Mouse (Mus musculus) liver, embryonic 11.5 days (tissue): ENCODE results near the gene Olfr548-ps1. TPM values are rescaled to one million over a fixed set of nuclear protein-coding genes. Genes with fewer than 3 reads are reported as not detected.
A peak's percentile ranks its signal among the peaks of the same experiment; 100 is the strongest.
"Not testable (repeated sequence)": the region's sequence is repeated elsewhere in the genome, so short reads cannot be mapped to it uniquely, and the experiment has no call there.

Source experiments
- ATAC-seq: fragments of 200-750 bp; cut with Nextera tagmentation; replicated peaks from 2 replicates; pipeline ENCODE4 v1.8.0; 2017; ENCODE audit warnings: moderate number of reproducible peaks, mild to moderate bottlenecking, moderate TSS enrichment, moderate library complexity; ENCODE audit not compliant: low FRiP score
- DNase-seq: peaks from one replicate; pipeline ENCODE4 v3.0.0-alpha.2; 2017; ENCODE audit warnings: low spot score
- H3K27ac ChIP-seq: fragments of 300-500 bp; sonication (generic); 2 replicates; pipeline ENCODE4 v1.5.1; 2014; ENCODE audit warnings: mild to moderate bottlenecking, low read depth, low read length, control low read depth
- H3K27me3 ChIP-seq: fragments of 300-500 bp; sonication (generic); replicated peaks from 2 replicates; pipeline ENCODE4 v1.6.1; 2014; ENCODE audit warnings: low read length, mixed read lengths; ENCODE audit not compliant: control insufficient read depth, insufficient read depth
- H3K36me3 ChIP-seq: fragments of 300-500 bp; sonication (generic); 2 replicates; pipeline ENCODE4 v1.6.1; 2014; ENCODE audit warnings: mild to moderate bottlenecking, low read length, moderate library complexity, mixed read lengths; ENCODE audit not compliant: control insufficient read depth, insufficient read depth
- H3K4me1 ChIP-seq: fragments of 300-500 bp; sonication (generic); replicated peaks from 2 replicates; pipeline ENCODE4 v1.6.1; 2014; ENCODE audit warnings: low read length, mixed read lengths; ENCODE audit not compliant: control insufficient read depth, insufficient read depth
- H3K4me2 ChIP-seq: fragments of 300-500 bp; sonication (generic); 2 replicates; pipeline ENCODE4 v1.6.1; 2014; ENCODE audit warnings: mild to moderate bottlenecking, control low read depth, moderate library complexity
- H3K4me3 ChIP-seq: fragments of 300-500 bp; sonication (generic); 2 replicates; pipeline ENCODE4 v1.5.1; 2014; ENCODE audit warnings: low read depth, low read length, control low read depth
- H3K9ac ChIP-seq: fragments of 300-500 bp; sonication (generic); 2 replicates; pipeline ENCODE4 v1.6.1; 2014; ENCODE audit warnings: low read depth, low read length, control low read depth
- H3K9me3 ChIP-seq: fragments of 300-500 bp; sonication (generic); 2 replicates; pipeline ENCODE4 v1.6.1; 2016; ENCODE audit warnings: low read length, inconsistent platforms, mixed read lengths; ENCODE audit not compliant: control insufficient read depth
- WGBS: fragments of 180-500 bp; shearing (Covaris S2); extraction: QIAGEN DNeasy Blood & Tissue Kit; methylation state at CpG from one replicate; pipeline ENCODE4 v1.1.7; 2014; 5-methylcytosine and 5-hydroxymethylcytosine counted together
- polyA plus RNA-seq: library from polyadenylated mRNA; unstranded; fragments of >200 nt; fragmentation: Nextera tagmentation; extraction: Ambion mirVana; gene quantifications from 2 replicates; pipeline ENCODE4 v1.2.1, GENCODE M21; 2014

Gene Olfr548-ps1
- not detected in 2 replicates for polyA plus RNA-seq

DNA sequence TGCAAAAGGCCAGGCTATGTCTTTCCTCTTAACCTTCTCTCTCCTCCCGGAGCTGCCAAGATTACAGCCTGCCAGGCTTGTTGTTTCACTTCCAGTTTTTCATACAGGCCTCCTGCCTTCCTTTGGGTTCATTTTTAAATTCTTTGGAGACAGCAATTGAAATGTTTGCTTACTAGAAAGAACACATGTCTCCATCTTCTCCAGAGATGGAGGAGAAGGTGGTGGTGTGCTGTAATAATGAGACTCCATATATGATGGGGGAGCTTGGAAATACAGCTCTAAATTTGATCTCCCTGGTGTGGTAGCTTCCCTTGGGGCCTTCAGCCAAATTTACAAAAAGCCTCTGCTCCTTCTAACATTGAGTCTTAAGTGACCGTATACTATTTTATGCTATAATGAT lies at the start of gene Olfr548-ps1:
Gene Olfr548-ps1 (plus strand): TSS at position 301 of the 400 bp plus-strand sequence.
- Histone ChIP-seq H3K9me3 (no peaks in the 10 kb centered on the region), H3K27ac (no peak within 1 kb of the TSS), H3K4me2 (no peak within 1 kb of the TSS), H3K27me3 (no peaks in the 10 kb centered on the region), H3K4me3 (no peak within 1 kb of the TSS), H3K9ac (no peak within 1 kb of the TSS), H3K4me1 (no peaks in the 10 kb centered on the region), H3K36me3 (no peaks in the 10 kb centered on the region)
- ATAC-seq (no peak), DNase-seq (no peak)
- WGBS, result 72% methylated on average over 2 of the region's 2 CpGs

GRCm38 (mm10) chr7:102494416-102494815 lies 46.3 kb upstream of the Olfr548-ps1 start:
- ATAC-seq, result peak; percentile 54; the same call in 1 of the 2 replicates

DNA sequence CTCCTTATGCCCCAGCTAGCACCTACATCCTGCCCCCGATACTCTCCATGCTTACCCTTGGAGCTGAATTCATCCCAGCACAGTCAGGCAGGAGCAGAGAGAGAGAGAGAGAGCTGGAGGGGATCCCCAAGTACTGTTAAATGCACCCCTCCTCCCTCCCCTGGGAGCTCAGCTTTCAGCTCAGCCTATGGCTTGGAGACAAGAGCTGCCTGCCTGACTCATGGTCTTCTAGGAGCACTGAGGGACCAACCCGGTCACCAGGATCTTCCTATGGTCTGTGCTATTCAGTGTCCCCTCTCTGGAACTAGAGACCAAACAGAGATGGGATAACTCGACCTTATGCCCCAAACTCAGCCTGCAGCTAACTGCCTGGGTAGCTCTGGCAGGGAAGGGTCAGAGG lies 41.2 kb upstream of the Olfr548-ps1 start, which contains the start of gene Olfr545:
Gene Olfr545 (minus strand): TSS at position 101 of the 400 bp plus-strand sequence.
- no peak within 1 kb of the TSS for H3K4me2 ChIP-seq
- WGBS, result 59% methylated on average over 3 of the region's 3 CpGs
- H3K4me1 ChIP-seq, result no peaks in the 10 kb centered on the region
- H3K36me3 ChIP-seq, result no peaks in the 10 kb centered on the region
- no peaks in the 10 kb centered on the region for H3K27me3 ChIP-seq
- no peak for ATAC-seq
- no peaks in the 10 kb centered on the region for H3K9me3 ChIP-seq
- no peak for DNase-seq
- no peak within 1 kb of the TSS for H3K4me3 ChIP-seq
- H3K27ac ChIP-seq, result no peak within 1 kb of the TSS
- H3K9ac ChIP-seq, result no peak within 1 kb of the TSS

More at GRCm38 (mm10) chr7:102494416-102494815, 46.3 kb upstream of the Olfr548-ps1 start:
- H3K27me3 ChIP-seq, H3K4me1 ChIP-seq, H3K4me3 ChIP-seq, H3K27ac ChIP-seq, DNase-seq, H3K9ac ChIP-seq, H3K36me3 ChIP-seq, H3K4me2 ChIP-seq, H3K9me3 ChIP-seq: not testable (repeated sequence)
- WGBS, result 40% methylated on average over 7 of the region's 7 CpGs

DNA sequence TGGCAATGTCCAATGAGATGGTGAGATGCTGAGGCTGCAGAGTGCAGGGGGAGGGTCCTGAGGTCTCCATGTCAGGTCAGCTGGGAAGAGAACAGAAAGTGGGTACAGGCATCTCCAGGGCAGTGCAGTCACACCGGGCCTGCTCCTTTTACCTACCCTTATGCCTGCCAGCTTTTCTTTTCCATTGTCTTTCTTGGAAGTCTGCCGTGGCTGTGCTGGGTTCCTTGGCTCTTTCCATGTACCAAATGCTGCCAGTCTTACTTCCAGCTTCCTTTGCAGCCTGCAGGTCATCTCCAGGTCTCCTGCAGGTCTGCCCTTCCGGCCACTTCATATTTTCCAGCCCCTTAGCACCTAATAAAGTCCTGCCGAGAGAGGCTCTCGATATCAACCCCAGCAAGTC lies 38.7 kb upstream of the Olfr548-ps1 start:
- 73% methylated on average over 5 of the region's 5 CpGs for WGBS
- H3K4me2 ChIP-seq, result no peak overlapping the region
- H3K4me3 ChIP-seq, result no peak overlapping the region
- no peak for ATAC-seq
- DNase-seq, result no peak
- H3K4me1 ChIP-seq, result no peaks in the 10 kb centered on the region
- no peaks in the 10 kb centered on the region for H3K27me3 ChIP-seq
- H3K27ac ChIP-seq, result no peak overlapping the region
- H3K36me3 ChIP-seq, result no peaks in the 10 kb centered on the region
- no peak overlapping the region for H3K9ac ChIP-seq
- H3K9me3 ChIP-seq, result no peaks in the 10 kb centered on the region

DNA sequence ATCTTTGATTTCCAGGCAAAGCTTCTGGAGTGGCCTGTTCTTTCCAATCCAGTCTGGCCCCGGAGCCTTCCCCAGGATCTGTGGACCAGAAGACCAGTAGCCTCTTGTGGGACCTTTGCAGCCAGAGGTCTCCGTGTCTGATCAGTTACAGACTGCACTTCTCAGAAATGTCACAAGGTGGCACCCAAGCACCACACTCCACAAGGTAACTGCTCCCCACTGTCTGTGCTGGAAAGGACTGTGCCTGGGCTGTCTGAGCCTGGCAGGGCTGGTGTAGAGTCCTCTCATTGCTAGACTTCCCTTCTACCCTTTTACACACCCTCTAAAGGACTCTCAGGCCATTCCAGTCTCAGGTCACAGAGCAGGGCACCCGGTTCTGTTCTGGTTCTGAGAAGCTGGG lies 33.8 kb upstream of the Olfr548-ps1 start:
- peak; percentile 65 for ATAC-seq
- no peak overlapping the region for H3K27ac ChIP-seq
- H3K4me2 ChIP-seq, result no peak overlapping the region
- WGBS, result 33% methylated on average over 3 of the region's 3 CpGs
- H3K9ac ChIP-seq, result no peak overlapping the region
- H3K4me1 ChIP-seq, result no peaks in the 10 kb centered on the region
- no peak overlapping the region for H3K4me3 ChIP-seq
- peaks cover 4% of the 10 kb centered on the region; the same call in 1 of the 2 replicates for H3K27me3 ChIP-seq
- no peaks in the 10 kb centered on the region for H3K36me3 ChIP-seq
- peak; percentile 63 for DNase-seq
- no peaks in the 10 kb centered on the region for H3K9me3 ChIP-seq

DNA sequence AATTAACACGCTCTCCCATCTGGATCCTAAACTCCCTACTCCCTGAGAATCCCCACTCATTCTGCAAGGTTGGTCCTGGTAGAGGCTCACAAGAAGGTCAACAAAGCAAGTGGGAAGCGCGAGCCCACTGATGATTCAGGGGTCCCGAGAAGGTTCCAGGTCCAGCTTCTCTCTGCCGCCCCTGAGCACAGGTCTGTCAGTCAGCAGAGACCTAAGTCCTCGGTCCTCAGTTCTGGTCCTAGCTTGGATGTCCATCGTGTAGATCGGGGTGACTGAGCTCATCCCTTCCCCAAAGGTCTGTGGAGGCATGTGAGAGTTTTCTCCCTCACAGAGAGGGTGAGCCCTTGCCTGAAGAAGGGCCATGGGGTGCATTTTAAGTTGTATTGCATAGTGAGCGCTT lies 32.6 kb upstream of the Olfr548-ps1 start:
- Histone ChIP-seq H3K9ac (no peak overlapping the region), H3K27ac (no peak overlapping the region), H3K4me2 (no peak overlapping the region), H3K4me1 (no peaks in the 10 kb centered on the region; the same call in 1 of the 2 replicates), H3K27me3 (peaks cover 6% of the 10 kb centered on the region; the same call in 1 of the 2 replicates), H3K36me3 (no peaks in the 10 kb centered on the region), H3K9me3 (no peaks in the 10 kb centered on the region), H3K4me3 (no peak overlapping the region)
- WGBS, result 86% methylated on average over 9 of the region's 9 CpGs
- no peak for DNase-seq
- ATAC-seq, result no peak

DNA sequence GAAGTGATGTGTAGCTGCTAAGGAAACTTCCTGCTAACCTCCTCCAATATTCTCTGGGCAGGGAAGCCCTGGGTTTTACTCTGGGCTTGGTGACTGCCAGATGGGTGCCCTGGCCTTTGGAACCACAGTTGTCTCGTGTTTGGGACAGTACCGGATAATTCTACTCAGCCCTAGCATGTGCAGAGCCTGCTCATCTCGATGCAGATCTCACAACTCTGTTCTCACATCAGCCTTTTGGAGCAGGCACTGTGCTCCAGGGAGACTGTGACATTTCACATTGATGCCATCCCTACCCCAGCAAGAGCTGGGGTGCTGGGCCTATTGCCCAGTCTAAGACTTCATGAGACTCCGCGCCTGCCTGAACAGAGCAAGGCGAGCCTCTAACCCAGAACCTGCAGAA lies 32.0 kb upstream of the Olfr548-ps1 start:
- Histone ChIP-seq H3K9ac (no peak overlapping the region), H3K27ac (no peak overlapping the region), H3K36me3 (no peaks in the 10 kb centered on the region), H3K4me2 (no peak overlapping the region), H3K4me1 (no peaks in the 10 kb centered on the region; the same call in none of the 2 replicates), H3K4me3 (no peak overlapping the region), H3K27me3 (peaks cover 6% of the 10 kb centered on the region; the same call in 1 of the 2 replicates), H3K9me3 (no peaks in the 10 kb centered on the region)
- ATAC-seq, result no peak
- no peak for DNase-seq
- 87% methylated on average over 6 of the region's 6 CpGs for WGBS

DNA sequence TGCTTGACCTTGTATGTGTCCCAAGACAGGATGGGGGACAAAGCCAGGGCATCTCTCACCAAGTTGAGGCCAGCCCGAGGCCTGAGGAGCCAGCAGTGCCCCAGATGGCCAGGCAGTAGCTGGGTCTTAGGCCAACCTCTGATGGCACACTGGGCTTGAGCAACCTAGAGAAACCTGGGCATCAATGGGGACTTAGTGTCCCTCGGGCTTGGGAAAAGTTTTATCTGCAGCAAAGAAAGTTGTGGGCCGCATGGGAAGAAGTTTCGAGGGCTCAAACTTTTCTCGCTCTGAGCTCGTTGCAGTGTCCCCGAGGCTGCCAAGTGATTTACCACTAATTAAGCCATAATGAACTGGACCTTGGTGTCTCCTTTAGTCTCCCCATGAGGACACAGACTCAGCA lies 31.0 kb upstream of the Olfr548-ps1 start:
- Histone ChIP-seq H3K9ac (no peak overlapping the region), H3K27me3 (peaks cover 6% of the 10 kb centered on the region; the same call in 1 of the 2 replicates), H3K36me3 (no peaks in the 10 kb centered on the region), H3K4me2 (no peak overlapping the region), H3K4me1 (no peaks in the 10 kb centered on the region; the same call in none of the 2 replicates), H3K27ac (no peak overlapping the region), H3K9me3 (no peaks in the 10 kb centered on the region), H3K4me3 (no peak overlapping the region)
- WGBS, result 78% methylated on average over 7 of the region's 7 CpGs
- DNase-seq (no peak), ATAC-seq (no peak)

DNA sequence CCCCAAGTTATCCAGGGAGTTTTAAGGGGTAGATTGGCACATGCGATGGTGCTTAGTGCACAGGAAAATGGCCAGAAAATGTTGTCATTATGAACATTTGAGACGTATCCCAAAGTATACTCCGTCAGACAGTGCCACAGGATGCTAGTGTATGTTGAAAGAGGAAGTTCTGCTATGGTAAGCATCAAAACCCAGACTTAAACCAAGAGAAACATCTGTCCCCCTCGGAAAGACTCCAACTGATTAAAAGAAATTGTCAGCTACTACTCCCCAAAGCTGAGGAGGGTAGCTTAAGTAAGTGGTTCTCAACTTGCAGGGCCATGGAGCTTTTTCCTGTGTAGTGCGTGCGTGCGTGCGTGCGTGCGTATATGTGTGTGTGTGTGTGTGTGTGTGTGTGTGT lies 28.8 kb upstream of the Olfr548-ps1 start:
- H3K27me3 ChIP-seq, result peaks cover 6% of the 10 kb centered on the region
- ATAC-seq, result no peak

More for the DNA sequence above, 28.8 kb upstream of the Olfr548-ps1 start:
- Histone ChIP-seq H3K9me3 (no peaks in the 10 kb centered on the region), H3K4me1 (no peaks in the 10 kb centered on the region; the same call in none of the 2 replicates), H3K4me2 (no peak overlapping the region), H3K9ac (no peak overlapping the region), H3K4me3 (no peak overlapping the region), H3K36me3 (no peaks in the 10 kb centered on the region), H3K27ac (no peak overlapping the region)
- WGBS, result 82% methylated on average over 10 of the region's 10 CpGs
- no peak for DNase-seq
